Mouse (Mus musculus) testis, adult 2 months (tissue): ENCODE results near the gene Wdr6. TPM values are rescaled to one million over a fixed set of nuclear protein-coding genes. Genes with fewer than 3 reads are reported as not detected.

ENCODE experiments used
- H3K27ac ChIP-seq: fragments of 200-500 bp; 2 replicates; pipeline ENCODE4 v1.5.1; 2012; ENCODE audit warnings: low read depth, low read length; ENCODE audit not compliant: control insufficient read depth, insufficient read depth
- H3K27me3 ChIP-seq: fragments of 200-500 bp; 2 replicates; pipeline ENCODE4 v1.6.1; 2012; ENCODE audit warnings: mild to moderate bottlenecking, low read length, moderate library complexity; ENCODE audit not compliant: control insufficient read depth, insufficient read depth
- H3K36me3 ChIP-seq: fragments of 200-500 bp; 2 replicates; pipeline ENCODE4 v1.6.1; 2012; ENCODE audit warnings: mild to moderate bottlenecking, low read length; ENCODE audit not compliant: control insufficient read depth, insufficient read depth
- H3K4me1 ChIP-seq: fragments of 200-500 bp; 2 replicates; pipeline ENCODE4 v1.6.1; 2012; ENCODE audit warnings: low read length; ENCODE audit not compliant: control insufficient read depth, insufficient read depth
- H3K4me3 ChIP-seq: fragments of 200-500 bp; 2 replicates; pipeline ENCODE4 v1.5.1; 2012; ENCODE audit warnings: low read depth, mild to moderate bottlenecking, low read length, moderate library complexity, mixed read lengths; ENCODE audit not compliant: control insufficient read depth
- CTCF ChIP-seq: fragments of 200-500 bp; IDR thresholded peaks from 2 replicates; pipeline ENCODE4 v1.5.1; 2012; ENCODE audit warnings: low read depth, mild to moderate bottlenecking, inconsistent platforms, low read length, moderate library complexity; ENCODE audit not compliant: control insufficient read depth, insufficient read depth, insufficient replicate concordance
- POLR2A ChIP-seq: fragments of 200-500 bp; IDR thresholded peaks from 2 replicates; pipeline ENCODE4 v1.6.1; 2012; ENCODE audit warnings: low read depth, mild to moderate bottlenecking, inconsistent platforms, low read length, moderate library complexity; ENCODE audit not compliant: control insufficient read depth
- polyA plus RNA-seq: library from polyadenylated mRNA; depleted of rRNA; stranded (reverse); fragments of >200 nt; gene quantifications from 2 replicates; pipeline ENCODE4 v1.2.3, GENCODE M21; 2012

Wdr6 gene
- polyA plus RNA-seq, 1 experiment: 13.5 TPM

GRCm38 (mm10) chr9:108573774-108574690 is 4.5 kb downstream of the Wdr6 start:
- Histone ChIP-seq H3K27ac (no peak overlapping the region), H3K36me3 (no peaks in the 10 kb centered on the region; the same call in none of the 2 replicates), H3K27me3 (no peaks in the 10 kb centered on the region), H3K4me3 (no peak overlapping the region), H3K4me1 (peaks cover 23% of the 10 kb centered on the region)
- TF ChIP-seq CTCF (no peak), POLR2A (no peak)

- H3K27me3 ChIP-seq: no peaks in the 10 kb centered on the region
- TF ChIP-seq POLR2A (no peak), CTCF (no peak)
- H3K36me3 ChIP-seq: no peaks in the 10 kb centered on the region; the same call in none of the 2 replicates
- no peak overlapping the region for H3K27ac ChIP-seq
- no peak overlapping the region for H3K4me3 ChIP-seq
- H3K4me1 ChIP-seq: peaks cover 19% of the 10 kb centered on the region
Measured at GRCm38 (mm10) chr9:108572321-108572720, 6.2 kb downstream of the Wdr6 start.

- Histone ChIP-seq H3K4me3 (peak overlapping the region; percentile 98), H3K27ac (no peak overlapping the region), H3K27me3 (no peaks in the 10 kb centered on the region), H3K4me1 (peaks cover 17% of the 10 kb centered on the region), H3K36me3 (no peaks in the 10 kb centered on the region; the same call in none of the 2 replicates)
- TF ChIP-seq POLR2A (no peak), CTCF (peak; percentile 1; the same call in 1 of the 2 replicates)
Measured at GRCm38 (mm10) chr9:108571401-108571973, 7.1 kb downstream of the Wdr6 start.

- TF ChIP-seq POLR2A (peak; percentile 38; the same call in 1 of the 2 replicates), CTCF (peak; percentile 51; the same call in 1 of the 2 replicates)
- Histone ChIP-seq H3K36me3 (no peaks in the 10 kb centered on the region; the same call in none of the 2 replicates), H3K4me1 (peaks cover 20% of the 10 kb centered on the region), H3K4me3 (peak overlapping the region; percentile 98), H3K27me3 (no peaks in the 10 kb centered on the region), H3K27ac (peak overlapping the region; percentile 72)
Measured at GRCm38 (mm10) chr9:108570207-108570896, 8.2 kb downstream of the Wdr6 start.

GRCm38 (mm10) chr9:108569381-108570206 is 8.9 kb downstream of the Wdr6 start, which contains the start of gene Dalrd3:
Dalrd3 (plus strand) TSS chr9:108569886.
- Histone ChIP-seq H3K4me1 (peaks cover 20% of the 10 kb centered on the region), H3K4me3 (peak within 1 kb of the TSS; percentile 98), H3K27ac (peak within 1 kb of the TSS; percentile 95), H3K27me3 (no peaks in the 10 kb centered on the region), H3K36me3 (no peaks in the 10 kb centered on the region; the same call in none of the 2 replicates)
- peak; percentile 59; the same call in 1 of the 2 replicates for TF ChIP-seq POLR2A
- TF ChIP-seq CTCF: no peak; the same call in 1 of the 2 replicates

- H3K27ac ChIP-seq: peak overlapping the region; percentile 95
- H3K36me3 ChIP-seq: peaks cover 2% of the 10 kb centered on the region
- H3K27me3 ChIP-seq: no peaks in the 10 kb centered on the region
- peaks cover 20% of the 10 kb centered on the region for H3K4me1 ChIP-seq
- H3K4me3 ChIP-seq: peak overlapping the region; percentile 98
- peak; percentile 30; the same call in 1 of the 2 replicates for TF ChIP-seq POLR2A
- TF ChIP-seq CTCF: no peak
Measured at GRCm38 (mm10) chr9:108568511-108568921, 10.0 kb downstream of the Wdr6 start.
